Mouse (Mus musculus) yolk sac, embryonic 10.5 days (tissue): Measurements from ENCODE around the gene Dpp10.

Experiments used
- DNase-seq: peaks from one replicate; pipeline ENCODE4 v3.0.0-alpha.2; 2017; ENCODE audit warnings: low spot score

Gene Dpp10

GRCm38 (mm10) chr1:124044925-124045640 lies at the start of gene Dpp10:
Dpp10 (minus strand) TSS chr1:124045559.
- no peak for DNase-seq

DNA sequence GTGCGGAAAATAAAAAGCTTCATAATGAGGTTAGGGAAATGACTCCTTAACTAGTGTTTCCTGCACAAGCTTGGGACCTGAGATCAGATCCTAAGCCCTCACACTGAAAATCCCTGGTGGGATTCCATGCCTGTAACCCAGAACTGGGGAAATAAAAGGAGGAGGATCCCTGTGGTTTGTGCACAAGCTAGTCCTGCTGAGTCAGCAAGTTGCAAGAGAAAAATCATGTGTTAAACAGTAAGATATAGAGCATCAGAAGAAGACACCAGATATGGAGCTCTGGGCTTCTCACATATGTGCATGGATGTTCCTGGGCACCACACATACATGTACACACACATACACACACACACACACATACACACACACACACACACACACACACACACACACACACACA lies 3.2 kb upstream of the Dpp10 start:
- no peak for DNase-seq

GRCm38 (mm10) chr1:124045761-124046300 lies 472 bp upstream of the Dpp10 start:
- no peak for DNase-seq

GRCm38 (mm10) chr1:124044161-124044560 lies 1.2 kb downstream of the Dpp10 start:
- DNase-seq: no peak

DNA sequence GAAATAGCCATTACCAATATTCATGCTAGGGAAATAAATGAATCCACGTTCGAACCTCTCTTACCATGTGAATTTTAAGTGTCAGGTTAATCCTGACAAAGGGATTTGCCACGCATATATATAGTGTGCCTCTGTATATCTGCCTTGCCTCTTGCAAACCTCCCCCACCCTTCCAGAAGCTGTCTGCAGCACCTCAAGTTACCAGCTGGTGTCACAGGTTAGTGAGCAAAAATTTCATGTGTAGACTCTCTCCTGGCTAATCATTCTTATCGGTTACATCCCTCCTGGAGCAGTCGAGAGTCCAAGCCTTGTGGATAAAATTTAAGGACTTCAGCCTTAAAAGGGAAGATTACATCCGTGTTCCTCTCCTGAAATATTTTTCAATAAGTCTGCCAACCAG lies 1.9 kb downstream of the Dpp10 start:
- DNase-seq: no peak

DNA sequence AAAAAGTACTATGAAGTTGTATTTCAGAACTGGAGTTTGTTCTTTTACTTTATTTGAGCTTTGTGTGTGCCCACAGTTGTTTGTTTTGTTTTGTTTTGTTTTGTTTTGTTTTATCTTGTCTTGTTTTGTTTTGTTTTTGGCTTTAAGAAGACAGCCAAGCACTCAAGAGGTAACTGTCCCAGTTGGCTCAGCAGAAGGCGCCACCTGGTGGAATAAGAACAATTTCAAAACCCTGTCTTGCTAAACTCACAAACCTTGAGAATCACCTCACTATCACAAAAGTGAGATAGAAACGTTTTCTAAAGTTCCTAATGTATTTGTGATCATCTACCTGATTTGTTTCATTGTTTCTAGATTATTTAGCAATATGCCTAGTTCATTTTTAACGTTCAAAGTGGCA lies 3.8 kb downstream of the Dpp10 start:
- no peak for DNase-seq

GRCm38 (mm10) chr1:124035306-124035990 lies 9.9 kb downstream of the Dpp10 start:
- no peak for DNase-seq

DNA sequence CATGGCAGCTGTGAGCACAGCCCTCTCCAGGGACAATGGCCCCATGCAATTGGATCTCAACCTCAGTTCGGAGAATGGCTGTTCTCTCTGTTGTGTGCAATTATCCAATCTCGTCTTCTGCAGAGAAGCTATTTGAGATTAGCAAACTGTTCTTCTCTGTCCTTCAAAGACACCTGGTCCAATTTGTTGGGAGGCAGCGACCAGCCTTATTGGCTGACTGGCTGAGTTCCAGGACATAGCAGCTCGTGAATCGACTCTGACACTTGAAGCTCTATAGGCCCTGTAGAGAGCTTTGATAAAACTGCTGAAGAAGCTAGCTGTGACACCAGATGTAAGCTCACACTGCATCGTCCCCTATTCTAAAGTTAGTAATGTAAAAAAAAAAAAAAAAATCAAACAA lies 12.7 kb downstream of the Dpp10 start:
- no peak for DNase-seq

- no peak for DNase-seq
Observed at GRCm38 (mm10) chr1:124031968-124032367, 13.4 kb downstream of the Dpp10 start.

DNA sequence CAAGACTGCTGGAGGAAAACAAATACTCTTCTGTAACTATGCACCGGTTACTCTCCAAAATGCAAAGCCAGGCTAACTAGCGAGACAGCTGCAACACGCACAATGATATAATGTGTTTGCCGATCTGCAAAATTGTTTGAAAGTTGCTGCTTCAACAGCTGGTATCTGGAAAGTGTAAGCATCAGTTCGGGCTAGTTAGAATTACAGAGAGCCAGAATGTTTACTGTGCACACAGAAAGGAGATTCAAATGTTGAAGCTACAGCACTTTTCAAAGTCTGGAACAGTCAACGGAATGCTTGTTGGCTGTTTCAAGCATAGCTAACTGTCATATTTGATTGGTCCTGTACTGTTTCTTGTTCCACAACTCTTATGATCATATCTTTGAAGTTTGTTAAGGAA lies 42.6 kb downstream of the Dpp10 start:
- DNase-seq: no peak

DNA sequence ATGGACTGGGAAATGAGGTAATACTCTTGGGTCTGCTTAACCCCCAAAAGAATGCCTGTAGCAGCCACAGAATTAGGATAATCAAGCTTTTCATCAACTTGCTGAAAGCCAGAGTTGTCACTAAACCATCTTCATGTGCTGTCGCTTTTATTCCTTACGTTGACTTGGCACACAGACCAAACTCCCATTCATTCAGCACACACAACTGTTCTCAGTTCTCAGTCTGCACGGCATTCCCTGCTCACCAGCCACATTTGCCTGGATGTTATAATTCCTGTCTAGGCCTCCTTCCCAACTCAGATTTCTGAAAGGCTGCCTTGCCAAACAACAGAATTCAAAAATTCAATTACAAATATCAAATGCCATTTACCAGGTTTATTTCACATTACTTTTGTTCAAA lies 49.6 kb downstream of the Dpp10 start:
- no peak for DNase-seq

DNA sequence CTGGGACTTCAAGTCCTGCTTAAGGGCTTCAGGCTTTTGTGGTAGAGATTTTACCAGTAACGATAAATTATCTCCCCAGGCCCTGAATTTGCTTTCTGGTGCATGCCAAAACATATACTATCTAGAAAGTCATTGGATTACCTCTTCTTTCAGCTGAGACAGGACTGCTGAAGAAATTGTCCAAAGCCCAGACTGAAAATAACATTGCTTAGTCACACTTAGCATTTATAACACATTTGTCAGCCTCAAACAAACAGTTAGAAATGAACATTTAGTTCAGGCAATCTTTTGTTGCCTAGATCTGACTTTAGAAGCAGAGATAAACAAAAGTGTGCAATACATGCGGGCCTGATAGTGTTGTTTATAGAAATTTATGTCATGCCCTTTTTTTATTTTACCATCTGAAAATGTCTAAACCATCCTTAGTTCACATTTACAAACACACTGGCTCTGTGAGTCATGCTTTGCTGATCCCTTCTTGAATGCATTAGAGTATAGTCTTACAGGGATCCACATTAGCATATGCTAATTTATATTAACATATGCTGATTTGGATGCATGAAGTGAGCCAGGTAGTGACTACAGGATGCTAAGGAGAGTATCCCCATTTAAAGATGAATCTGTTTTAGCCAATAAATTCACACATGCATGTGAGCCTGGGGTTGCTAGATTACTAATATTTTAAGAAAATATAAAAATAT lies 59.9 kb downstream of the Dpp10 start:
- DNase-seq: no peak

GRCm38 (mm10) chr1:123978597-123978996 lies 66.8 kb downstream of the Dpp10 start:
- DNase-seq: no peak

- no peak for DNase-seq
Observed at GRCm38 (mm10) chr1:123974621-123975020, 70.7 kb downstream of the Dpp10 start.

- DNase-seq: no peak
Observed at GRCm38 (mm10) chr1:123946149-123946548, 99.2 kb downstream of the Dpp10 start.

DNA sequence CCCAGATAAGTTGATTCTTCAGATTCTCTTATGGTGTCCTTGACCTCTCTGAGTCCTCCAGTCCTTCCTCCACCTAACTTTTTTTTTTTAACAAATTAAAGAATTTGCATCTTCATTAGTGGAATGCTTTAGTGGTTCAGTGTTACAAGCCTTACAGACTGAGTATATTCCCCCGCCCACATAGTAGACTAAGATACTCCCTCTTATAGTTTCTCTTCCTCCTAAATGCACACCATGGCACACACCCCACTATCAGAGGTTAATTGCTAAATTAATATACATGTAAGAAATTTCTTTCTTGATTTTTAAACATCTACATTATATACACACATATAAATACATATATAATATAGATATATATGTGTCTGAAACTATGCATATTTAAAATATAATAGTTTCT lies 104.5 kb downstream of the Dpp10 start:
- no peak for DNase-seq

DNA sequence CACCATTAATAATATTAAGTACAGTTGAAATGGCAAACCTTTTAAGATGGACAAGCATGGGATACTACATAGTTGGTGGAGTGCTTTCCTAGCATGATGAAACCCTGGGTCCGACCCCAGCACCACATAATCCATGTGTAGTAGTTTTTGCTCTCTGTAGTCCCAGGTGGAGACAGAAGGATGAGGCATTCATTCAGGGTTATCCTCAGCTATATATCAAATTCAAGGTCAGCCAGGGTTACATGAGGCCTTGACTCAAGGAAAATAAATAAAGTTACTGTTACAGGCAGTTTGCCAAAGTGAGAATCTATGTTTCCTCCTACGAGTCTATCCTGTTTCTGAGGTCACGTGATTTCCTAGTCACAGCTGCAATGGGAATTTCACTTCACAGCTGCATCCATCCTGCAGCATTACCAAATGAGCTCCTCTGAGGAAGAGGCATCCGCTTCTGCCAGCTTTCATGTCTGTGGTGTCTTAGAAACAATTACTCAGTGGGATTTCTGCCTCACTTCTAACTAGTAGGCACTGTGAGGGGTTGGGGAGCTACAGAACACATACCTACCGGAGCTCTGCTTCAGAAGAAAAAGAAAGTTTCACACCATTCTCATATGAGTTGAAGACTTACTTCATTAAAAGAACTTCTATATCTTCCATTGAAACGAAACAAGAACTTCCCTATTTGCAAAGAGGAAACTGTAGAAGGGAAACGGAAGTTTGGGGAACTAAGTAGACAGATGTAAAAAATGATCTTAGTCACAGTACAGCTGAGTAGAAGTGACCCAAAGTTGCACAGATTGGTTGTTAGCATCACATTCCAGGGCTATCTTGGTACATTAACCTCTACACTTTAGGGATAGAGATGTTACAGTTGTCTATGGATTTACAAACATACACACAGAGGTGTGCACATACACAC lies 111.3 kb downstream of the Dpp10 start:
- no peak for DNase-seq

DNA sequence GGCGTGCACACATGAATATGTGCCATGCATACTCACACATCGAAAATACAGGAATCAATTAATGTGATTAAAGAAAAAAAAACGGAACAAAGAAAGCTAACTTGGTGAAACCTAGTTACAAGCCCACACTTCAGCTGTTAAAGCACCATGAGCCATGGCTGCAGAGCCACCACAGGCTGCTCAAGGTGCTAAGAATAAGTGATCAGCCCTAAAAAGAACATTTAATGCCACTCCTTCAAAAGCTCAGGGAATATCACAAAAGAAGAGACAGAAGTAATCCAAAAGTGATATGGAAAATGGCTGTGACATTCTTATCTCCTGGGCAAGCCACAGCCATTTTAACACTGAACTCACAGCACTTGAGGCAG lies 117.4 kb downstream of the Dpp10 start:
- no peak for DNase-seq

- DNase-seq: no peak
Observed at GRCm38 (mm10) chr1:123927278-123928002, 117.9 kb downstream of the Dpp10 start.

DNA sequence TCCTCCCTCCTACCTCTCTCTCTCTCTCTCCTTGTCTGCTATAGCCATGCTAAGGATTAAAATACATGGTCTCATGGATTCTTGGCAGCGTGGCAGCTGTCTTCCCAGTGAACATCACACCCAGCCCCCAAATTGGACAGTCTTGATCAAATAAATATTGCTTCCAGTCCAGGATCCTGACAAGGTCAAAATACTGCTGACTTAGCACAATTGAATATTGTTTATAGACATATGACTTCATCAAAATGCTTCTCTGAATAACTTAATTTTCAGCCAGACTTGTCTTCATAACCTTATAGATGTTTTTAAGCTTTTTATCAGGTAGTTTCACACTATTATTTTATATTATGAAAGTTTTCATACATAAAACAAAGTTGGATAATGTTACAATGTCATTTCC lies 120.5 kb downstream of the Dpp10 start:
- no peak for DNase-seq

- no peak for DNase-seq
Observed at GRCm38 (mm10) chr1:123923907-123924306, 121.5 kb downstream of the Dpp10 start.
